Mouse (Mus musculus): ENCODE data around the gene Kat2b. TPM values are rescaled to one million over a fixed set of nuclear protein-coding genes. Genes with fewer than 3 reads are reported as not detected.
"Not testable (repeated sequence)": the region's sequence is repeated elsewhere in the genome, so short reads cannot be mapped to it uniquely, and the experiment has no call there.

Kat2b gene
- polyA plus RNA-seq (2015; fragmentation: Nextera tagmentation; extraction: Ambion mirVana) = 5.6 and 6.4 TPM in 2 replicates

GRCm38 (mm10) chr17:53566161-53566918 is at the start of gene Kat2b:
Gene Kat2b (plus strand): TSS chr17:53566861.
- ATAC-seq (ENCODE audit: borderline replicate concordance, extremely low read depth, low FRiP score, low TSS enrichment) = no peak
- peak within 1 kb of the TSS; percentile 96 for H3K27ac ChIP-seq
- peak within 1 kb of the TSS; percentile 98 for H3K4me2 ChIP-seq
- peaks cover 30% of the 10 kb centered on the region for H3K4me1 ChIP-seq
- peak within 1 kb of the TSS; percentile 82 for H3K9ac ChIP-seq
- no peaks in the 10 kb centered on the region for H3K9me3 ChIP-seq
- no peaks in the 10 kb centered on the region for H3K27me3 ChIP-seq
- H3K36me3 ChIP-seq = no peaks in the 10 kb centered on the region
- WGBS = 2% methylated on average over 20 of the region's 20 CpGs
- peak within 1 kb of the TSS; percentile 88 for H3K4me3 ChIP-seq

GRCm38 (mm10) chr17:53519364-53519763 is 47.3 kb upstream of the Kat2b start:
- no peak for ATAC-seq (ENCODE audit: borderline replicate concordance, extremely low read depth, low FRiP score, low TSS enrichment)
- Histone ChIP-seq H3K4me3 (no peak overlapping the region), H3K27me3 (no peaks in the 10 kb centered on the region), H3K9ac (no peak overlapping the region), H3K36me3 (peaks cover 5% of the 10 kb centered on the region; the same call in 1 of the 2 replicates), H3K4me2 (no peak overlapping the region), H3K4me1 (no peaks in the 10 kb centered on the region), H3K9me3 (no peaks in the 10 kb centered on the region), H3K27ac (no peak overlapping the region)

DNA sequence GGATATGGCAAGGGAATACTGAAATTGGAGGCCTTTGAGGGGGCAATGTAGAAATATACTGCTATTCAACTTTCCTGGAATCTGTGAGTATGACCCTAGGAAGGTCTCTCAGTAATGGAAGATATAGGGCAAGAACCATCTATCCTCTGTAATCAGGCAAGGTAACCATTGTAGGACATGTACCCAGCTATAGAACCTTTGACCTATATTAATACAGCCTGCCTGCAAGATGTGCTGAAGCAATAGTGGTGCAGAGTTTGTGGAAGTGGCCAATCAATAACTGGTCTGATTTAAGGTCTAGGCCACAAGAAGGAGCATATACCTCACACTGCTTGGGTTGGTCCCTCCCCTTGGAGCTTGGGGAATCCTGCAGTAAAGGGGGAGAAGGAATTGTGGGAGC is 46.2 kb upstream of the Kat2b start:
- ATAC-seq (ENCODE audit: borderline replicate concordance, extremely low read depth, low FRiP score, low TSS enrichment) = no peak
- H3K9me3 ChIP-seq = no peaks in the 10 kb centered on the region
- no peak overlapping the region for H3K4me2 ChIP-seq
- H3K4me1 ChIP-seq = no peaks in the 10 kb centered on the region
- H3K27me3 ChIP-seq = no peaks in the 10 kb centered on the region
- peaks cover under 1% of the 10 kb centered on the region; the same call in 1 of the 2 replicates for H3K36me3 ChIP-seq
- no peak overlapping the region for H3K9ac ChIP-seq
- H3K27ac ChIP-seq = no peak overlapping the region
- no peak overlapping the region for H3K4me3 ChIP-seq

GRCm38 (mm10) chr17:53528034-53528433 is 38.6 kb upstream of the Kat2b start:
- H3K36me3 ChIP-seq = no peaks in the 10 kb centered on the region
- WGBS = 77% methylated on average over 2 of the region's 2 CpGs
- no peaks in the 10 kb centered on the region for H3K27me3 ChIP-seq
- no peak overlapping the region for H3K27ac ChIP-seq
- H3K4me1 ChIP-seq = no peaks in the 10 kb centered on the region
- H3K4me3 ChIP-seq = no peak overlapping the region
- no peak overlapping the region for H3K4me2 ChIP-seq
- no peak for ATAC-seq (ENCODE audit: borderline replicate concordance, extremely low read depth, low FRiP score, low TSS enrichment)
- H3K9me3 ChIP-seq = no peaks in the 10 kb centered on the region
- no peak overlapping the region for H3K9ac ChIP-seq

GRCm38 (mm10) chr17:53531160-53531559 is 35.5 kb upstream of the Kat2b start:
- ATAC-seq (ENCODE audit: borderline replicate concordance, extremely low read depth, low FRiP score, low TSS enrichment) = no peak
- H3K4me3 ChIP-seq = no peak overlapping the region
- H3K4me2 ChIP-seq = no peak overlapping the region
- no peaks in the 10 kb centered on the region for H3K4me1 ChIP-seq
- H3K9ac ChIP-seq = no peak overlapping the region
- H3K27ac ChIP-seq = no peak overlapping the region
- WGBS = 47% methylated on average over 2 of the region's 2 CpGs
- no peaks in the 10 kb centered on the region for H3K27me3 ChIP-seq
- no peaks in the 10 kb centered on the region for H3K9me3 ChIP-seq
- no peaks in the 10 kb centered on the region for H3K36me3 ChIP-seq

DNA sequence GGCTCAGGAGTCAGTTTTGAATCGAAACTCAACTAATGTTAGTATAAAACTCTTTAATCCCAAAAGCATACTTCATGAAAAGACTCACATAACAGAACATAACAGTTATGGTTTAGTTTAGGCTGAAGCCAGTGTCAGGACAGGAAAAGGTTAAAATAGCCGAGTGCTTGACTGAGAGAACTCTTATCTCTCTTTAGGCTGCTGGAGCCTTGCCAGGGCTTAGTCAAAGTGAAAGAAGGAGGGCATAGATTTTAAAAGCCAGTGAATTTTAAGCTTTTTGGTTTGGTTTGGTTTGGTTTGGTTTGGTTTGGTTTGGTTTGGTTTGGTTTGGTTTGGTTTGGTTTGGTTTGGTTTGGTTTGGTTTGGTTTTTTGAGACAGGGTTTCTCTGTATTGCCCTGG is 34.2 kb upstream of the Kat2b start:
- no peak overlapping the region for H3K9ac ChIP-seq
- no peak for ATAC-seq (ENCODE audit: borderline replicate concordance, extremely low read depth, low FRiP score, low TSS enrichment)
- no peak overlapping the region for H3K4me3 ChIP-seq
- H3K4me1 ChIP-seq = no peaks in the 10 kb centered on the region
- no peak overlapping the region for H3K27ac ChIP-seq
- no peak overlapping the region for H3K4me2 ChIP-seq
- H3K9me3 ChIP-seq = no peaks in the 10 kb centered on the region
- H3K27me3 ChIP-seq = no peaks in the 10 kb centered on the region
- no peaks in the 10 kb centered on the region for H3K36me3 ChIP-seq
- WGBS = 20% methylated on average over 2 of the region's 2 CpGs

GRCm38 (mm10) chr17:53539351-53539750 is 27.3 kb upstream of the Kat2b start, which contains the start of gene Pp2d1:
Gene Pp2d1 (minus strand): TSS chr17:53539451.
- not testable (repeated sequence) for ATAC-seq (ENCODE audit: borderline replicate concordance, extremely low read depth, low FRiP score, low TSS enrichment); H3K4me2 ChIP-seq
- WGBS = 75% methylated on average over 2 of the region's 2 CpGs

DNA sequence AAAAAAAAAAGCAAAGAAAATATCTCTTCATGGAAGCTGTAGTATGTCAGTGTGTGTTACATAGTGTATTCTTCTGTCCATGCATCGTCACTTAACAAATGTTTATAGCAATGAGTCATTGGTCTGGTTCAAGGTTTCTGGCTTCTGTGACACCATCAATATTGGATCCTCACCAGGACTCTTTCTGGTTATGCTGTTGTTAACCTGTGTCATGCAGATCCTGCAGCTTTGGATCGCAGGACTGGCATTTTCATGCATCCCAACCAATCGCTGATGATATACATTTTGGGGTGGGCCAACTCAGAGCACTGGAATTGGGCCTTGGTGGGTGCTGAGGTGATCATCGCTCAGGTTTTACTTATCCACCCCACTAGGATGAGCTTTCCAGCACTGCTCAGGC is 24.1 kb upstream of the Kat2b start:
- H3K4me1 ChIP-seq = peaks cover 10% of the 10 kb centered on the region
- H3K9me3 ChIP-seq = no peaks in the 10 kb centered on the region
- no peak overlapping the region for H3K4me2 ChIP-seq
- H3K4me3 ChIP-seq = no peak overlapping the region
- H3K9ac ChIP-seq = no peak overlapping the region
- H3K27me3 ChIP-seq = no peaks in the 10 kb centered on the region
- no peak for ATAC-seq (ENCODE audit: borderline replicate concordance, extremely low read depth, low FRiP score, low TSS enrichment)
- no peaks in the 10 kb centered on the region for H3K36me3 ChIP-seq
- 88% methylated on average over 4 of the region's 4 CpGs for WGBS
- no peak overlapping the region for H3K27ac ChIP-seq

More at GRCm38 (mm10) chr17:53539351-53539750, 27.3 kb upstream of the Kat2b start, which contains the start of gene Pp2d1:
- H3K27ac ChIP-seq, H3K4me3 ChIP-seq, H3K36me3 ChIP-seq, H3K9me3 ChIP-seq, H3K9ac ChIP-seq, H3K27me3 ChIP-seq: not testable (repeated sequence)
- peaks cover 10% of the 10 kb centered on the region for H3K4me1 ChIP-seq

- no peaks in the 10 kb centered on the region for H3K27me3 ChIP-seq
- peak; percentile 80 for ATAC-seq (ENCODE audit: borderline replicate concordance, extremely low read depth, low FRiP score, low TSS enrichment)
- no peak overlapping the region for H3K4me2 ChIP-seq
- no peak overlapping the region for H3K9ac ChIP-seq
- H3K27ac ChIP-seq = 0 out of 2 replicates have a peak overlapping the region, but pooled peaks have one; percentile 31
- H3K4me1 ChIP-seq = peaks cover 10% of the 10 kb centered on the region
- H3K36me3 ChIP-seq = no peaks in the 10 kb centered on the region
- no peak overlapping the region for H3K4me3 ChIP-seq
- WGBS = 36% methylated on average over 9 of the region's 9 CpGs
- no peaks in the 10 kb centered on the region for H3K9me3 ChIP-seq
These were observed 22.9 kb upstream of the Kat2b start for GRCm38 (mm10) chr17:53543591-53544324.

- 68% methylated on average over 8 of the region's 8 CpGs for WGBS
These were observed 15.1 kb upstream of the Kat2b start for GRCm38 (mm10) chr17:53551306-53552299.

DNA sequence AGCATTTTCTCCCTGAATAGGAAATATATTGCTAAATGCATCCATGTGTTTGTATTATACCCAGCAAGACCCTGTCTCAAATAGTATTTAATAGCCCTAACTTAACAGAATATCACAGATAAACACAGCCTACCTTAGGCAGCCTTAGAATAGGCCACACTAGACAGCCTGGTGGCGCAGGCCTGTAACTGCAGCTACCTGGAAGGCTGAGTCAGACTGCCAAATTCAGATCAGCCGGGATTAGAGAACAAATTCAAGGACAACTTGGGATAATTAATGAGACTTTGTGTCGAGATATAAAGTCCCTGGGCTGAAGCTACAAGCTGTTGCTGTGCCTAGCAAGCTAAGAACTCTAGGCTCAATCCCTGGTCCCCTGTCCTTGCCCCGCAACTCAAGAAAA is 12.6 kb upstream of the Kat2b start:
- ATAC-seq (ENCODE audit: borderline replicate concordance, extremely low read depth, low FRiP score, low TSS enrichment) = no peak
- Histone ChIP-seq H3K27me3 (no peaks in the 10 kb centered on the region), H3K4me1 (no peaks in the 10 kb centered on the region), H3K4me2 (no peak overlapping the region), H3K9me3 (no peaks in the 10 kb centered on the region), H3K4me3 (no peak overlapping the region), H3K27ac (no peak overlapping the region), H3K9ac (no peak overlapping the region), H3K36me3 (no peaks in the 10 kb centered on the region)
- 63% methylated on average over 4 of the region's 4 CpGs for WGBS

More at GRCm38 (mm10) chr17:53551306-53552299, 15.1 kb upstream of the Kat2b start:
- ATAC-seq (ENCODE audit: borderline replicate concordance, extremely low read depth, low FRiP score, low TSS enrichment) = no peak
- Histone ChIP-seq H3K27ac (no peak overlapping the region), H3K4me2 (no peak overlapping the region), H3K27me3 (no peaks in the 10 kb centered on the region), H3K4me3 (no peak overlapping the region), H3K36me3 (no peaks in the 10 kb centered on the region), H3K9me3 (no peaks in the 10 kb centered on the region), H3K9ac (no peak overlapping the region), H3K4me1 (no peaks in the 10 kb centered on the region)

All from lung, embryonic 15.5 days (tissue).